Mouse (Mus musculus) gastrocnemius, adult 2 months (tissue): Measurements from ENCODE around the gene Tk1. TPM values are rescaled to one million over a fixed set of nuclear protein-coding genes. Genes with fewer than 3 reads are reported as not detected.

Experiments
- DNase-seq: peaks from one replicate; pipeline ENCODE4 v3.0.0; 2022
- H3K27ac ChIP-seq: fragments of 200-600 bp; 2 replicates; pipeline ENCODE4 v1.8.1; 2022; ENCODE audit warnings: mild to moderate bottlenecking
- H3K4me3 ChIP-seq: fragments of 200-600 bp; 2 replicates; pipeline ENCODE4 v1.8.1; 2022; ENCODE audit warnings: mild to moderate bottlenecking, moderate library complexity
- CTCF ChIP-seq: fragments of 200-600 bp; IDR thresholded peaks from 2 replicates; pipeline ENCODE4 v1.8.1; 2022; ENCODE audit warnings: antibody characterized with exemption, mild to moderate bottlenecking, moderate library complexity
- intact Hi-C: fragments of 180-260 bp; cut with DNase I; formaldehyde crosslinking; loops from one replicate; pipeline ENCODE4 v1.15.1; 2025
- total RNA-seq, 2 experiments: library from RNA; stranded (reverse); gene quantifications; 2 replicates each; pipeline ENCODE4 v1.2.3; 2021

The Tk1 gene
- total RNA-seq, 2 experiments from 2014 or later = 2.5 to 2.8 TPM

GRCm38 (mm10) chr11:117779434-117780198, 46.3 kb downstream of the Tk1 start:
- intact Hi-C loops = no loop called here
- H3K27ac ChIP-seq = peak overlapping the region; percentile 84
- H3K4me3 ChIP-seq = peak overlapping the region; percentile 81
- DNase-seq = peak; percentile 76
- TF ChIP-seq CTCF = no peak

- no peak for TF ChIP-seq CTCF
- peak overlapping the region; percentile 84 for H3K27ac ChIP-seq
- DNase-seq = peak; percentile 44
- intact Hi-C loops = no loop called here
- peak overlapping the region; percentile 81 for H3K4me3 ChIP-seq
Observed at GRCm38 (mm10) chr11:117778851-117779433, 47.0 kb downstream of the Tk1 start.

- intact Hi-C loops = no loop called here
- Histone ChIP-seq H3K27ac (peak overlapping the region; percentile 84), H3K4me3 (no peak overlapping the region)
- no peak for TF ChIP-seq CTCF
- DNase-seq = peak; percentile 58
Observed at GRCm38 (mm10) chr11:117778031-117778430, 47.9 kb downstream of the Tk1 start.

GRCm38 (mm10) chr11:117777111-117777510, 48.8 kb downstream of the Tk1 start:
- no peak for TF ChIP-seq CTCF
- intact Hi-C loops = no loop called here
- no peak for DNase-seq
- H3K4me3 ChIP-seq = no peak overlapping the region
- no peak overlapping the region for H3K27ac ChIP-seq

- no peak for TF ChIP-seq CTCF
- Histone ChIP-seq H3K27ac (no peak overlapping the region), H3K4me3 (no peak overlapping the region)
- no peak for DNase-seq
- intact Hi-C loops = no loop called here
Observed at GRCm38 (mm10) chr11:117776085-117776792, 49.7 kb downstream of the Tk1 start.

- intact Hi-C loops = no loop called here
- DNase-seq = no peak
- no peak overlapping the region for H3K27ac ChIP-seq
- no peak for TF ChIP-seq CTCF
- H3K4me3 ChIP-seq = no peak overlapping the region
Observed at GRCm38 (mm10) chr11:117775540-117775939, 50.4 kb downstream of the Tk1 start.

- no peak for TF ChIP-seq CTCF
- H3K27ac ChIP-seq = no peak overlapping the region
- no peak for DNase-seq
- H3K4me3 ChIP-seq = no peak overlapping the region
- intact Hi-C loops = no loop called here
Observed at GRCm38 (mm10) chr11:117774925-117775324, 51.0 kb downstream of the Tk1 start.

- DNase-seq = no peak
- Histone ChIP-seq H3K4me3 (no peak overlapping the region), H3K27ac (no peak overlapping the region)
- intact Hi-C loops = no loop called here
- TF ChIP-seq CTCF = no peak
Observed at GRCm38 (mm10) chr11:117772352-117772751, 53.5 kb downstream of the Tk1 start.

- intact Hi-C loops = no loop called here
- H3K4me3 ChIP-seq = no peak overlapping the region
Observed at GRCm38 (mm10) chr11:117770407-117770806, 55.5 kb downstream of the Tk1 start.

GRCm38 (mm10) chr11:117769683-117770047, 56.2 kb downstream of the Tk1 start:
- Histone ChIP-seq H3K4me3 (no peak overlapping the region), H3K27ac (no peak overlapping the region)
- no peak for DNase-seq
- no peak for TF ChIP-seq CTCF
- intact Hi-C loops = no loop called here

More at GRCm38 (mm10) chr11:117770407-117770806, 55.5 kb downstream of the Tk1 start:
- H3K27ac ChIP-seq = no peak overlapping the region
- DNase-seq = no peak
- TF ChIP-seq CTCF = no peak

- DNase-seq = no peak
- no peak for TF ChIP-seq CTCF
- H3K4me3 ChIP-seq = no peak overlapping the region
- H3K27ac ChIP-seq = no peak overlapping the region
- intact Hi-C loops = no loop called here
Observed at GRCm38 (mm10) chr11:117768725-117769682, 56.9 kb downstream of the Tk1 start.

GRCm38 (mm10) chr11:117766275-117766674, 59.6 kb downstream of the Tk1 start:
- Histone ChIP-seq H3K4me3 (no peak overlapping the region), H3K27ac (no peak overlapping the region)
- DNase-seq = no peak
- TF ChIP-seq CTCF = no peak
- intact Hi-C loops = no loop called here

Other genes starting within 250 kb of the Tk1 start
- 10 to 100 TPM; 18.5 to 24.8 TPM for gene Tnrc6c, start 171.8 kb downstream of the Tk1 start, total RNA-seq
- gene Tmc8, start 44.0 kb downstream of the Tk1 start, total RNA-seq = 1 to 10 TPM; 1.0 TPM
- gene Tmc6, start 43.9 kb downstream of the Tk1 start, total RNA-seq = 1 to 10 TPM; 4.3 to 4.5 TPM
- not detected for gene 6030468B19Rik, start 28.4 kb downstream of the Tk1 start, total RNA-seq
- gene Gm20708, start 16.4 kb downstream of the Tk1 start, total RNA-seq = 1 to 10 TPM in 1 of 2 experiments, under 1 TPM in 1; 0.86 to 1.6 TPM
- gene Syngr2, start 16.4 kb downstream of the Tk1 start, total RNA-seq = 100 to 1,000 TPM; 169 to 173 TPM
- gene Afmid, start 168 bp downstream of the Tk1 start, total RNA-seq = 1 to 10 TPM; 3.1 to 3.3 TPM
- not detected for gene Birc5, start 23.2 kb upstream of the Tk1 start, total RNA-seq
- not detected for gene Tmem235, start 34.7 kb upstream of the Tk1 start, total RNA-seq
- 1 to 10 TPM; 3.8 to 5.2 TPM for gene Tha1, start 47.4 kb upstream of the Tk1 start, total RNA-seq
- 10 to 100 TPM in 1 of 2 experiments, 1 to 10 TPM in 1; 1.7 to 10.1 TPM for gene Socs3, start 144.0 kb upstream of the Tk1 start, total RNA-seq
- 10 to 100 TPM; 17.2 to 18.0 TPM for gene Pgs1, start 160.2 kb upstream of the Tk1 start, total RNA-seq